Mouse (Mus musculus): Measurements from ENCODE around the gene H2al1f.
"Not testable (repeated sequence)": the region's sequence is repeated elsewhere in the genome, so short reads cannot be mapped to it uniquely, and the experiment has no call there.

GRCm38 (mm10) chrX:11302132-11302531 is 12.8 kb upstream of the H2al1f start, which contains the start of gene H2al1b:
- not testable (repeated sequence) for TF ChIP-seq CTCF (IDR thresholded peaks at IDR 0.05; ENCODE audit: control insufficient read depth, insufficient read depth, low read length); POLR2A (IDR thresholded peaks at IDR 0.05; ENCODE audit: borderline replicate concordance, control insufficient read depth, low read depth, low read length)
